Mouse (Mus musculus): ENCODE measurements around the gene Taok3.

- TF ChIP-seq MEF2A (IDR thresholded peaks at IDR 0.05; ENCODE audit: extremely low read depth, insufficient replicate concordance, low read depth, low read length, poor library complexity, severe bottlenecking) (no peak), SIN3A (IDR thresholded peaks at IDR 0.05; ENCODE audit: low read length) (no peak), POLR2A (IDR thresholded peaks at IDR 0.05; ENCODE audit: control insufficient read depth in 1 of 2, insufficient read depth in 1 of 2, low read depth in 1 of 2, low read length in 2 of 2, poor library complexity in 1 of 2) (no peak), NRF1 (IDR thresholded peaks at IDR 0.05; ENCODE audit: insufficient read depth, low read depth, low read length, poor library complexity, severe bottlenecking) (no peak), CTCF (IDR thresholded peaks at IDR 0.05 in 2 of 3, conservative IDR thresholded peaks at IDR 0.05 in 1 of 3; ENCODE audit: control insufficient read depth in 1 of 3, insufficient read depth in 1 of 3, low read depth in 2 of 3, low read length in 3 of 3, poor library complexity in 1 of 3, severe bottlenecking in 1 of 3) (no peak), ZNF384 (IDR thresholded peaks at IDR 0.05; ENCODE audit: low read depth, low read length) (no peak), CHD1 (IDR thresholded peaks at IDR 0.05; ENCODE audit: low read depth, low read length) (no peak)
Observed at GRCm38 (mm10) chr5:117314587-117315428, 194.9 kb downstream of the Taok3 start.
